27 mouse cellular contexts compared by ENCODE assay signal in the genomic region with DNA sequence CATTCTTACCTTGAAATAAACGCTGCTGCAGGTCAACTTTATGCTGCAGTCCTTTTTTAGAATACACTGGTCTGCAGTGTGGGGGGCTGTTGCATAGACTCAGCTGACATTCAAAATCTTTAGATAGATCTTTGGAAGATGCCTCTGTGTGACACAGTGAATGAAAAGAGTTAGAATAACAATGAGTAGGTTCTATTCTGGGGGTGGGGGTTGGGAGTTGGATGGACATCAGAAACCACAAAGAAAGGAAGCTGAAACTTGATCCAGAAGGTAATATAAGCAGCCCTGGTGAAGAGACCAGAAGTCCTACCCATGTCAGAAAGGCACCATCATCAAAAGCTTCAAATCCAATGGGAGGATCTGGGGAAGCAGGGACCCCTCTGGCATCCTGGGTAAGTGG. TPM values are rescaled to one million over a fixed set of nuclear protein-coding genes. Genes with fewer than 3 reads are reported as not detected.
"Had no signal": no experiment of that assay in that cellular context is flagged by ENCODE, and none has a peak within 500 bp of the region (broad histone marks: within the 10 kb centered on the region; RNA-seq: fewer than 3 reads in every experiment).

No protein-coding gene starts in this region.

- H3K9me3 ChIP-seq: limb, embryonic 10.5 days; limb, embryonic 12.5 days; limb, embryonic 13.5 days; limb, embryonic 15.5 days; liver, embryonic 12.5 days; liver, embryonic 13.5 days; liver, embryonic 15.5 days; lung, embryonic 15.5 days; midbrain, embryonic 10.5 days; midbrain, embryonic 12.5 days; midbrain, embryonic 13.5 days; midbrain, embryonic 15.5 days had no signal

- H3K27me3 ChIP-seq: limb, embryonic 12.5 days; limb, embryonic 13.5 days; limb, embryonic 15.5 days; liver, embryonic 12.5 days; liver, embryonic 13.5 days; liver, embryonic 15.5 days; lung, embryonic 15.5 days; megakaryocyte, embryonic 14.5 days; midbrain, embryonic 12.5 days; midbrain, embryonic 13.5 days; midbrain, embryonic 15.5 days had no signal

- DNase-seq: left cerebral cortex, postnatal 4 days; liver; liver, embryonic 13.5 days; liver, postnatal 0 days; lung, adult 18-20 months; lung, adult 2 months; lung, embryonic 14.5 days; lung, postnatal 10 days; lung, postnatal 14 days; lung, postnatal 36 days; lung, postnatal 4 days; midbrain, embryonic 14.5 days had no signal

- H3K9ac ChIP-seq: limb, embryonic 12.5 days; limb, embryonic 13.5 days; limb, embryonic 15.5 days; liver, embryonic 12.5 days; liver, embryonic 13.5 days; liver, embryonic 14.5 days; liver, embryonic 15.5 days; liver, postnatal 0 days; lung, embryonic 14.5 days; lung, embryonic 15.5 days; midbrain, embryonic 12.5 days; midbrain, embryonic 13.5 days; midbrain, embryonic 15.5 days had no signal

- H3K36me3 ChIP-seq: limb, embryonic 10.5 days; limb, embryonic 12.5 days; limb, embryonic 13.5 days; limb, embryonic 15.5 days; liver, embryonic 12.5 days; liver, embryonic 13.5 days; liver, embryonic 15.5 days; lung, embryonic 15.5 days; midbrain, embryonic 10.5 days; midbrain, embryonic 12.5 days; midbrain, embryonic 13.5 days; midbrain, embryonic 15.5 days had no signal

- H3K4me3 ChIP-seq: limb, embryonic 10.5 days; limb, embryonic 12.5 days; limb, embryonic 13.5 days; limb, embryonic 15.5 days; liver, embryonic 12.5 days; liver, embryonic 13.5 days; liver, embryonic 15.5 days; lung, embryonic 15.5 days; megakaryocyte, embryonic 14.5 days; midbrain, embryonic 10.5 days; midbrain, embryonic 12.5 days; midbrain, embryonic 13.5 days; midbrain, embryonic 15.5 days; myocyte had no signal

- H3K27ac ChIP-seq: limb, embryonic 10.5 days; limb, embryonic 12.5 days; limb, embryonic 13.5 days; limb, embryonic 15.5 days; liver, embryonic 12.5 days; liver, embryonic 13.5 days; liver, embryonic 14.5 days; liver, embryonic 15.5 days; lung, embryonic 15.5 days; macrophage; midbrain, embryonic 10.5 days; midbrain, embryonic 12.5 days; midbrain, embryonic 13.5 days; midbrain, embryonic 15.5 days had no signal

- H3K4me1 ChIP-seq: limb, embryonic 10.5 days; limb, embryonic 12.5 days; limb, embryonic 13.5 days; limb, embryonic 15.5 days; liver, embryonic 12.5 days; liver, embryonic 13.5 days; liver, embryonic 15.5 days; lung, embryonic 15.5 days; midbrain, embryonic 10.5 days; midbrain, embryonic 12.5 days; midbrain, embryonic 13.5 days; midbrain, embryonic 15.5 days had no signal

RNA-seq across cellular contexts. Expression of gene Slfn8, which starts 7.3 kb away (rescaled TPM):
- polyA plus RNA-seq: myocyte had no signal
